Mouse (Mus musculus): ENCODE measurements around the gene Casp14. TPM values are rescaled to one million over a fixed set of nuclear protein-coding genes. Genes with fewer than 3 reads are reported as not detected.

Casp14 gene
- polyA plus RNA-seq, 1 experiment from 2014 or later: not detected

Other genes starting within 250 kb of the Casp14 start
- gene Olfr1358, start 200.9 kb downstream of the Casp14 start, polyA plus RNA-seq (2016; fragmentation: Nextera tagmentation; extraction: Ambion mirVana): not detected in 2 replicates
- 45.0 and 51.6 TPM in 2 replicates for gene Ilvbl, start 143.9 kb downstream of the Casp14 start, polyA plus RNA-seq (2016; fragmentation: Nextera tagmentation; extraction: Ambion mirVana)
- 9.2 and 10.8 TPM in 2 replicates for gene Syde1, start 126.3 kb downstream of the Casp14 start, polyA plus RNA-seq (2016; fragmentation: Nextera tagmentation; extraction: Ambion mirVana)
- not detected in 2 replicates for gene Olfr1357, start 100.2 kb downstream of the Casp14 start, polyA plus RNA-seq (2016; fragmentation: Nextera tagmentation; extraction: Ambion mirVana)
- 0.17 and 0.31 TPM in 2 replicates for gene Ccdc105, start 34.8 kb upstream of the Casp14 start, polyA plus RNA-seq (2016; fragmentation: Nextera tagmentation; extraction: Ambion mirVana)
- gene Slc1a6, start 62.2 kb upstream of the Casp14 start, polyA plus RNA-seq (2016; fragmentation: Nextera tagmentation; extraction: Ambion mirVana): 2.0 and 2.2 TPM in 2 replicates
- not detected in 2 replicates for gene Olfr1356, start 133.9 kb upstream of the Casp14 start, polyA plus RNA-seq (2016; fragmentation: Nextera tagmentation; extraction: Ambion mirVana)
- not detected in 2 replicates for gene Olfr1355, start 157.2 kb upstream of the Casp14 start, polyA plus RNA-seq (2016; fragmentation: Nextera tagmentation; extraction: Ambion mirVana)
- not detected in 2 replicates for gene Olfr1354, start 194.9 kb upstream of the Casp14 start, polyA plus RNA-seq (2016; fragmentation: Nextera tagmentation; extraction: Ambion mirVana)
- not detected in 2 replicates for gene Olfr8, start 232.3 kb upstream of the Casp14 start, polyA plus RNA-seq (2016; fragmentation: Nextera tagmentation; extraction: Ambion mirVana)
- not detected in 2 replicates for gene Olfr1353, start 245.0 kb upstream of the Casp14 start, polyA plus RNA-seq (2016; fragmentation: Nextera tagmentation; extraction: Ambion mirVana)